Mouse (Mus musculus) intestine, embryonic 16.5 days (tissue): Measurements from ENCODE around the gene Hils1. TPM values are rescaled to one million over a fixed set of nuclear protein-coding genes. Genes with fewer than 3 reads are reported as not detected.

Experiments used
- ATAC-seq: fragments of 200-750 bp; cut with Nextera tagmentation; 2 replicates; pipeline ENCODE4 v1.8.0; 2017; ENCODE audit warnings: moderate TSS enrichment, moderate library complexity
- H3K27ac ChIP-seq: fragments of 300-500 bp; sonication (generic); 2 replicates; pipeline ENCODE4 v1.5.1; 2014; ENCODE audit warnings: mild to moderate bottlenecking, low read length
- H3K27me3 ChIP-seq: fragments of 300-500 bp; sonication (generic); replicated peaks from 2 replicates; pipeline ENCODE4 v1.6.1; 2014; ENCODE audit warnings: low read length, control low read depth, mixed read lengths; ENCODE audit not compliant: control insufficient read depth, insufficient read depth
- H3K36me3 ChIP-seq: fragments of 300-500 bp; sonication (generic); 2 replicates; pipeline ENCODE4 v1.6.1; 2014; ENCODE audit warnings: low read length, control low read depth; ENCODE audit not compliant: control insufficient read depth, insufficient read depth
- H3K4me1 ChIP-seq: fragments of 300-500 bp; sonication (generic); 2 replicates; pipeline ENCODE4 v1.6.1; 2014; ENCODE audit warnings: low read length, control low read depth, mixed read lengths; ENCODE audit not compliant: control insufficient read depth, insufficient read depth
- H3K4me2 ChIP-seq: fragments of 300-500 bp; sonication (generic); 2 replicates; pipeline ENCODE4 v1.6.1; 2014; ENCODE audit warnings: low read depth, low read length, control low read depth
- H3K4me3 ChIP-seq: fragments of 300-500 bp; sonication (generic); 2 replicates; pipeline ENCODE4 v1.5.1; 2014; ENCODE audit warnings: mild to moderate bottlenecking, low read length
- H3K9ac ChIP-seq: fragments of 300-500 bp; sonication (generic); 2 replicates; pipeline ENCODE4 v1.6.1; 2014; ENCODE audit warnings: low read depth, low read length
- H3K9me3 ChIP-seq: fragments of 300-500 bp; sonication (generic); 2 replicates; pipeline ENCODE4 v1.6.1; 2016; ENCODE audit warnings: low read length, control low read depth; ENCODE audit not compliant: control insufficient read depth
- WGBS: fragments of 180-500 bp; shearing (Covaris S2); extraction: QIAGEN DNeasy Blood & Tissue Kit; methylation state at CpG from one replicate; pipeline ENCODE4 v1.1.7; 2014; 5-methylcytosine and 5-hydroxymethylcytosine counted together
- polyA plus RNA-seq: library from polyadenylated mRNA; unstranded; fragments of >200 nt; fragmentation: Nextera tagmentation; extraction: Ambion mirVana; gene quantifications from 2 replicates; pipeline ENCODE4 v1.2.1, GENCODE M21; 2015

The Hils1 gene
- polyA plus RNA-seq, 1 experiment from 2014 or later = not detected

GRCm38 (mm10) chr11:94996101-94996500 lies 28.7 kb downstream of the Hils1 start:
- H3K4me1 ChIP-seq = peaks cover 63% of the 10 kb centered on the region
- H3K9me3 ChIP-seq = no peaks in the 10 kb centered on the region
- 77% methylated on average over 8 of the region's 8 CpGs for WGBS
- no peak overlapping the region for H3K4me2 ChIP-seq
- no peak overlapping the region for H3K9ac ChIP-seq
- ATAC-seq = no peak
- peaks cover 7% of the 10 kb centered on the region; the same call in 1 of the 2 replicates for H3K36me3 ChIP-seq
- H3K27ac ChIP-seq = no peak overlapping the region
- H3K4me3 ChIP-seq = no peak overlapping the region
- H3K27me3 ChIP-seq = no peaks in the 10 kb centered on the region

- Histone ChIP-seq H3K4me1 (peaks cover 63% of the 10 kb centered on the region), H3K36me3 (peaks cover 7% of the 10 kb centered on the region; the same call in 1 of the 2 replicates), H3K27ac (no peak overlapping the region), H3K4me2 (no peak overlapping the region), H3K4me3 (no peak overlapping the region), H3K9ac (no peak overlapping the region), H3K27me3 (no peaks in the 10 kb centered on the region), H3K9me3 (no peaks in the 10 kb centered on the region)
- 87% methylated on average over 6 of the region's 6 CpGs for WGBS
- no peak for ATAC-seq
Measured at GRCm38 (mm10) chr11:94996984-94997383, 29.6 kb downstream of the Hils1 start.

DNA sequence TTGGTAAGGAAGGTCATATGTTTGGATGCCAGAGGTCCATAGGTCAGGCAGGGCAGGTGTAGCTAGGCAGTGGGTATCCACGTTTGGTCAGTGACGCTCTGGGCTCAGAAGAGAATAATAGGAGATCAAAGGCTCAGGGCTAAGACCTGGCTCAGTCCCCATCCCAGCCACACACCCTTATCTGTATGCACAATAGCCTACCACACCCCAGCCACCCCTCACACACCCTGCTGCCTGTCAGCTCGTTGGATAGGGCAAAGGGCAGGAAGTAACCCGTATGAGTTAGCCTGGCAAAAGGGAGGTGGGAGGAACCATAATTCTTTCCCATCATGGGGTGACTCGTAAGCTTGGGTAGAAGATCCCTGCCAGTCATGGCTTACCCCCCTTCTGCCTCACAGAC lies 30.2 kb downstream of the Hils1 start:
- Histone ChIP-seq H3K4me1 (peaks cover 57% of the 10 kb centered on the region), H3K4me3 (no peak overlapping the region), H3K27ac (no peak overlapping the region), H3K4me2 (no peak overlapping the region), H3K27me3 (no peaks in the 10 kb centered on the region), H3K9me3 (no peaks in the 10 kb centered on the region), H3K36me3 (peaks cover 12% of the 10 kb centered on the region; the same call in 1 of the 2 replicates), H3K9ac (peak overlapping the region; percentile 1; the same call in 1 of the 2 replicates)
- WGBS = 45% methylated on average over 5 of the region's 5 CpGs
- ATAC-seq = peak; percentile 81

DNA sequence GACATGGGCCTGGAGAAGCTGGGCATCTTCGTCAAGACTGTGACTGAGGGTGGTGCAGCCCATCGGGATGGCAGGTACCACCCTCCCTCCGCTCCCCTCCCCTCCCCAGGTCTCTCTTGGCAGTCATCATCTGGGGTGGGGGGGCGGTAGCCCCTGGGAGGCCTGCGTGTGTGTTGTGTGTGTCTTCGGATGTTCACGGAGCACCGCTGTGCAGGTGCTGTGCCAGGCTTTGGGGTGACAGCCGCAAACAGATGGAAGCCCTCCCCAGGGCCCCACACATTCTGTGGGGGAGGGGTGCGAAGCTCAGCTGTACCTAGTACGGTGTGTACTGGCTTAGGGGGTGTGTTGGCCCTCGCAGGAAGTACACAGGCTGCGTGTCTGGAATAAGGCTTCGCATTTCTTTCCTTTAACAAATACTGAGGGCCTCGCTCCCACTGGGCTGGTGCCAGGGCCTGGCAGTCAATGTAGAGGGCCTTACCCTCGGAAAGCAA lies 30.7 kb downstream of the Hils1 start:
- peaks cover 52% of the 10 kb centered on the region for H3K4me1 ChIP-seq
- WGBS = 75% methylated on average over 16 of the region's 16 CpGs
- H3K9ac ChIP-seq = peak overlapping the region; percentile 1; the same call in 1 of the 2 replicates
- no peaks in the 10 kb centered on the region for H3K9me3 ChIP-seq
- H3K4me2 ChIP-seq = no peak overlapping the region
- H3K27ac ChIP-seq = peak overlapping the region; percentile 3; the same call in 1 of the 2 replicates
- H3K36me3 ChIP-seq = peaks cover 13% of the 10 kb centered on the region; the same call in 1 of the 2 replicates
- no peaks in the 10 kb centered on the region for H3K27me3 ChIP-seq
- H3K4me3 ChIP-seq = no peak overlapping the region
- peak; percentile 22 for ATAC-seq

- peaks cover 19% of the 10 kb centered on the region; the same call in 1 of the 2 replicates for H3K36me3 ChIP-seq
- no peak for ATAC-seq
Measured at GRCm38 (mm10) chr11:95000128-95000527, 32.7 kb downstream of the Hils1 start.

DNA sequence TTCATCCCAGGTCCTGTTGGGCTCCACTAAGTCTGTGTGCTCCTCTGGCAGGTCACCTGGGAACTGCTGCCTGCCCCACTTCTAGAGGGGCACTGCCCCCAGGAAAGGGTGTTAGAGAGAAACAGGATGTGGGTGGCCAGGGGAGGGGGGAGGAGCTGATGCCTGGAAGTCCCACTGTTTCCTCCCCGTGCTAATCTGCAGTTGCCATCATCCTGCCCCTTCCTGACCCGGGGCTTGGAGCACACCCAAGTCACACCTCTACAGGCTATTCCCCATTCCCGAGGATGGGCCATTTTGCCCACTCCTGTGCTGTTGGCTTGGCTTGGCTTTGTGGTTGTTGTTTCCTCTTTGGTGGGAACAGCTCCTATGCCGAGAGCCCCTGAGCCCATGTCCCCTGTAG lies 33.2 kb downstream of the Hils1 start:
- Histone ChIP-seq H3K9me3 (no peaks in the 10 kb centered on the region), H3K36me3 (peaks cover 19% of the 10 kb centered on the region; the same call in 1 of the 2 replicates), H3K27ac (peak overlapping the region; percentile 38), H3K27me3 (no peaks in the 10 kb centered on the region), H3K4me1 (peaks cover 27% of the 10 kb centered on the region), H3K4me3 (no peak overlapping the region), H3K9ac (no peak overlapping the region), H3K4me2 (0 out of 2 replicates have a peak overlapping the region, but pooled peaks have one; percentile 3)
- 38% methylated on average over 4 of the region's 4 CpGs for WGBS
- peak; percentile 12; the same call in 1 of the 2 replicates for ATAC-seq

More at GRCm38 (mm10) chr11:95000128-95000527, 32.7 kb downstream of the Hils1 start:
- Histone ChIP-seq H3K27ac (peak overlapping the region; percentile 27; the same call in 1 of the 2 replicates), H3K4me3 (no peak overlapping the region), H3K9me3 (no peaks in the 10 kb centered on the region), H3K9ac (no peak overlapping the region), H3K4me1 (peaks cover 31% of the 10 kb centered on the region), H3K4me2 (no peak overlapping the region), H3K27me3 (no peaks in the 10 kb centered on the region)
- 73% methylated on average over 8 of the region's 8 CpGs for WGBS

- 2% methylated on average over 8 of the region's 8 CpGs for WGBS
- peak; percentile 21 for ATAC-seq
- peaks cover 19% of the 10 kb centered on the region; the same call in 1 of the 2 replicates for H3K36me3 ChIP-seq
- no peak overlapping the region for H3K4me3 ChIP-seq
- H3K4me2 ChIP-seq = 0 out of 2 replicates have a peak overlapping the region, but pooled peaks have one; percentile 3
- no peaks in the 10 kb centered on the region for H3K9me3 ChIP-seq
- peak overlapping the region; percentile 38 for H3K27ac ChIP-seq
- H3K4me1 ChIP-seq = peaks cover 26% of the 10 kb centered on the region
- H3K9ac ChIP-seq = no peak overlapping the region
- no peaks in the 10 kb centered on the region for H3K27me3 ChIP-seq
Measured at GRCm38 (mm10) chr11:95001058-95001457, 33.7 kb downstream of the Hils1 start.

- Histone ChIP-seq H3K4me1 (peaks cover 27% of the 10 kb centered on the region), H3K36me3 (peaks cover 19% of the 10 kb centered on the region; the same call in 1 of the 2 replicates), H3K27ac (no peak overlapping the region), H3K27me3 (no peaks in the 10 kb centered on the region), H3K4me2 (no peak overlapping the region), H3K4me3 (no peak overlapping the region), H3K9ac (no peak overlapping the region), H3K9me3 (no peaks in the 10 kb centered on the region)
- ATAC-seq = no peak
- 87% methylated on average over 21 of the region's 21 CpGs for WGBS
Measured at GRCm38 (mm10) chr11:95001584-95002347, 34.4 kb downstream of the Hils1 start.

DNA sequence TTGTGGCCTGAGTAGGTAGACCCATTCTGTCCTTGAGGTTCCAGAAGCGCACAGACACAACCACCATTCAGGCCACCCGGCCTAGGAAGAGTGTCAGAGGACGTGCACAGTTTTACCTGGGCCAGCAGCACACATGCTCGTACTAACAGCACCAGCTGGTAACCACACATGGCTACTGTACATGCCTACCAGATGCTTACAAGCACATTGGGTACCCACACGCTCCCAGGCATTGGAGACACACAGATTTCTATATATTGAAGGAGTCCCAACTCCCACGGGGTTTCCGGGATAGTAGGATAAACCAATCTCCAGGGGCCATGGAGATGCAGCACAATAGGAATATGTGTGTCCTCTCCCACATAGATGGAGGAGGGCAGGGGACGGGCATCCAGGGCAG lies 35.3 kb downstream of the Hils1 start:
- Histone ChIP-seq H3K4me3 (no peak overlapping the region), H3K9ac (no peak overlapping the region), H3K27me3 (no peaks in the 10 kb centered on the region), H3K4me2 (no peak overlapping the region), H3K9me3 (no peaks in the 10 kb centered on the region), H3K4me1 (peaks cover 26% of the 10 kb centered on the region), H3K36me3 (peaks cover 19% of the 10 kb centered on the region; the same call in 1 of the 2 replicates), H3K27ac (no peak overlapping the region)
- no peak for ATAC-seq
- WGBS = 93% methylated on average over 8 of the region's 8 CpGs
